Mouse (Mus musculus): ENCODE results near the gene Steap4. TPM values are rescaled to one million over a fixed set of nuclear protein-coding genes. Genes with fewer than 3 reads are reported as not detected.

The Steap4 gene
- 1.8 and 2.4 TPM in 2 replicates for total RNA-seq (2023)

GRCm38 (mm10) chr5:7960176-7960575 lies at the start of gene Steap4:
TSS of gene Steap4 (plus strand) at chr5:7960457.

Other genes with a start within 250 kb of the Steap4 start
- gene Sri, start 85.6 kb downstream of the Steap4 start, total RNA-seq (2023) = 389 and 429 TPM in 2 replicates